Mouse (Mus musculus): ENCODE measurements at regions not wholly inside any gene's neighbourhood (a gene's known extent, or its start where the extent isn't known, plus 50 kb on each side); places are given as distances from the start of the nearest gene placed in this dataset.

- TF ChIP-seq CTCF (IDR thresholded peaks at IDR 0.05; ENCODE audit: control insufficient read depth, insufficient read depth, insufficient replicate concordance, low read depth, low read length) (no peak), POLR2A (IDR thresholded peaks at IDR 0.05; ENCODE audit: control insufficient read depth, low read depth, low read length) (no peak)
These were observed 92.5 kb downstream of the Naa11 start for GRCm38 (mm10) chr5:97299631-97300030.

Data from testis, adult 2 months (tissue).